Mouse (Mus musculus) 3134 (cell line): Measurements from ENCODE around the gene Zfp790.

ENCODE experiments used
- DNase-seq: peaks from one replicate; pipeline ENCODE4 v3.0.0-alpha.2; 2011; ENCODE audit warnings: low spot score; ENCODE audit not compliant: insufficient read length; ENCODE audit errors: extremely low read depth

Zfp790 gene

DNA sequence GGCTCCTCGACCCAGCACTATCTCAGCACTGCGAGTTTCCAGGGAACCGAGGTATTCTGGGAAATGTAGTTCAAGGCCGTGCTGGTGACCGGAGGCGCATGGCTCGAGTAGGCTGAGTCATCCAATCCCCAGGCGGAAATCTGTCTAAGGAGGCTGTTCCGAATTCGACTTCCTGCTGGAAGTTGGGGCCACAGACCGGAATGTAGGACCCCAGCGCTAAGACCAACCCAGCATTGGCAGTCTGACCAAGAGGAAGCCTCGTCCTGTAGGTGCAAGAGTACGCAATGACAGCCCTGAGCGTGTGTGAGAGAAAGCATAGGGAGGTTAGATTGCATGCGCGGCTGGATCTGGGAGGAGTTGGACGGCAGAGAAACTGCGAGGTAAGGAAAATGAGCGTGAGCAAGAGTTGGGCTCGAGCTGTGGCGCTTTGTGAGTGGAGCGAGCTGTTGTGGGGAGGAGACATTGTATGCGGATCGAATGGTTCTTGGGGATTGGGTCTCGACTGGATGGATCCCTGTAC lies at the start of gene Zfp790:
Zfp790 (plus strand) TSS at position 205 of the 520 bp plus-strand sequence.
- peak; percentile 86 for DNase-seq

DNA sequence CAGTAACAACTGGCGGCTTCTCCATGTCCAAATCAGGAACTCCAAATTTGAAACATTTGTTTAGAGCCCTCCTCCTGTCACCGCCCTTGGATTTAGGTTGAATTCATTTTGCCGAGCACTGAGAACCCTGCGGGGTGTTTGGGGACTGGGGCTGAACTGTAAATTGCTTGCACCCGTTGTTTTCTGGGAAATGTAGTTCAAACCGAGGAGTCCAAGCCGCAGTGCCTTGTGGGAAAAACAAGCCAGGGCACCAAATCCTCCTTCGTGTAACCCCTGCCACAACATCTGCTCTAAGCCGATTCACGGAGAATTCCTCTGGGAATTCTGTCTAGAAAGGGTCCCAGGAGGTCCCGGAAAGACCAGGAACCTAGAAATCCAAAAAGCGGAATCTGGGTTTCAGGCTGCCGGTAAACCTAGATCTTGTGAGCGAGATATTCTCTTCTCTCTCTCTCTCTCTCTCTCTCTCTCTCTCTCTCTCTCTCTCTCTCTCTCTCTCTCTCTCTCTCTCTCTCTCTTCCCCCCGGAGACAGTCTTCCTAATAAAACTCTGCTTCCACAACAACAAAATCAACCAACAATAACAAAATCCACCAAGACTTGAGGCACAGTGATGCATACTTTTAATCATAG lies 48.7 kb upstream of the Zfp790 start:
- DNase-seq: peak; percentile 69

GRCm38 (mm10) chr7:29768090-29768900 lies 47.6 kb upstream of the Zfp790 start, which contains the start of gene Zfp84:
Gene Zfp84, plus strand, starts transcription at chr7:29768552.
- peak; percentile 81 for DNase-seq

DNA sequence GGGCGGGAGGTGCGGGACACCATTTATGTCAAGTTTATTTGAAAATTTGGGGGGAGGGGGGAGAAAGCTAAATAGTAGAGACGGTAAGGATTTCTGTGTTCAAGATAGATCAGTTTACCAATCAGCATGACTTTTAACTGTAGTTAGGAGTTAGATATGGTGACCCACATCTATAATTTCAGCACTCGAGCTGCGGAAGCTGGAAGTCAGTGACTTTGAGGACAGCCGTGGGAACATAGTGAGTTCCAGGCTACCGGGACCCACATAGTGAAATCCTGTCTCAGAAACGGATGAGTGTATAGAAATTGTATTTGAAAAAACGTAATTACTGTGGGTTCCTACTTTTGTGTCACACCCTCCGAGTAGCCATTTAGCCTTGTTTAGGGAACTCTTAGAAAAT lies 46.9 kb upstream of the Zfp790 start:
- no peak for DNase-seq

DNA sequence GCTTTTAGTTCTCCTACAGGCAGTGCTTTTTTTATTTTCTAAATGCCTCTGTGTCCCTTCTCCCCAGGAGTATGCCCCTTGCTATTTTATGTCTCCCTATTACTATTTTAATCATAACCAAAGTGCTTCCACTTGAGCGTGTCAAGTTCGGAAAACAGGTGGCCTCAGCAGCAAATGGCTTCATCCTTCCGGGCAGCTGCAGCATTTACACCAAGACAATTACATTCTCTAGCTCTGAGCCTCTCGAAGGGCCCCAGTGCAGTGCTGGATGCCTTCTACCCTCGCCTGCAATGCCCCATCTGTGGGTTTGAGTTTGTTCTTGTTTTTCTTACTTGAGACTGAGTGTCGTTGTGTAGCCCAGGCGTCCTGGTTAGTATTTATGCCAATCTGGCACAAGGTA lies 42.4 kb upstream of the Zfp790 start:
- DNase-seq: no peak

DNA sequence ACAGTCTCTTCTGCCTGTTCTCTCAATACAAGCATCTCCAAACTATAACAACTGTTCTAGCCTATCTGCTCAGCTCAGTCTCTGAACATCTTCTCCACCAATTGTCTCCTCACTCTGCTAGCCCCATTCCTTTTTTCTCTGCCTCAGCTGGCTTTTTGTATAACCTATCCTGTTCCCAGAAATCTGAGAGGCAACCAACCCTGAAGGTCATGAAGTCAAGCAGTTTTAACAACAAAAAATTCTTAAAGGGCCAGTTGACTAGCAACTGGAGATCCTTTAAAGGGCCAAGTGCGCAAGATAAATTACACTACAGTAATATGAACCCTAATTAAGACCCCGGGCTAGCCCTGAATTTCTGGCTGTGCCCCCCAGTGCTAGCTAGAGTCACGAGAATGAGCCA lies 41.5 kb upstream of the Zfp790 start:
- no peak for DNase-seq

- no peak for DNase-seq
Observed at GRCm38 (mm10) chr7:29776568-29776967, 39.3 kb upstream of the Zfp790 start.

DNA sequence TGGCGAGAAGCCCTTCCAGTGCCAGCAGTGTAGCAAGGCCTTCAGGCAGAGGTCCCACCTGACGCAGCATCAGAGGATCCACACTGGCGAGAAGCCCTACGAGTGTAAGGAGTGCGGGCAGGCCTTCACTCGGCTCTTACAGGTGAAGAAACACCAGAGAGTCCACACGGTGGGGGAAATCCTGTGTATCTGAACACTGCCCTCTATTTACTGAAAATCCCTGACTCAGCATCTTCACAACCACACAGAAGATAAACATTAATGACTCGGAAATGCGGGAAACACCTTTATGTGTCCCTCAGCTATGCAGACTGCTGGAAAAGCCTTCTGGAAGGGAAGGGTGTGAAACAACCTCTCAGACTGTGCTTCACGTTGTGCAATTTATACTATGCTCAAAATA lies 38.5 kb upstream of the Zfp790 start:
- DNase-seq: no peak

DNA sequence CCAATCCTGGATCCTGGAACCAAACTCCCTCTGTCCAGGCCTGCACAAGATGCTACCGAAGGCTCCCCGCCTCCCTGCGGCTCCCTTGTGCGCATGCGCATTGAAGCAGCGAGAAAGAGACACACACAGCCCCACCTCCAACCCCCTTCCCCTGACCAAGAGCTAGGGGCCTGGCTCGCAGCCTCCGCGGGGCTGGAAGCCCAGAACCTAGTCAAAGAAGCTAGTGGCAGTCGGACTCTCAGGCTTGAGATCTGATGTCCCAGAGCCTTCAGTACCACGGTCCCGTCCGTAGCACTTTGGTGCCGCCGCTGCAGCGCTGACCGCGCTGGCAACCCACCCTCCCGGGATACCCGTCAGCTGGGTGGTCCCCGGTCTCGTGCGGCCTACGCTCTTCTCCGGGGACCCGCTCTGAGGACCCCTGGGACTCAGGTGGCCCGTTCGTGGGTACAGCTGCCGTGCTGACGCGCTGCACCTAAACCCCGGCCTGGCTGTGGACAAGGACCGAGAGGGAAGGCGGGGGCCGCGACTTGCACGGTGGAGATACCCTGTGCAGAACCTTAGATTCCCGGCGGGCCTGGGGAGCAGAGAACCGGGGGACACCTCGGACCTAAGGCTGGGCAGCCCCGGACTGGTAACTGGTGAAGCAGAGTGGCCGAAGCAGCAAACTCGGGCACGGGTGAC lies 31.9 kb upstream of the Zfp790 start, which contains the start of gene Zfp30:
Zfp30 (plus strand) TSS at position 128 of the 681 bp plus-strand sequence.
- DNase-seq: peak; percentile 86

- DNase-seq: no peak
Observed at GRCm38 (mm10) chr7:29785023-29785422, 30.9 kb upstream of the Zfp790 start.

DNA sequence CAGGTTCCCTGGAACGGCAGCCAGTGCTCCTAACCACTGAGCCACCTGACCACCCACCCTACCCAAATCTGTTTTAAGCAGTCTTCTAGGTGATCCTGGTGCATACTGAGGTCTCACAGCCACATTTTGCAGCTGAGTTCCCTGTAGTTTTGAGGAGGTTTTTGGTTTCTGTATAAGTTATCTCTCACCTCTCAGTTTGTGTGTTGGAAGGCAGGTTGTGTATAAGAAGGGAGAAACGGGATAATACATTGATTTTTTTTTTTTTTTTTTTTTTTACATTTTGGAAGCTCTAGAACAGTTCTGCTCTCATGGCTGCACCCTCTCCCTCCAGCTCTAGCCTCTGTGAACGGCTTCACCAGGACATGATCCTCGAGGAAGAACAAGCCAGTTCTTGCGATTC lies 30.0 kb upstream of the Zfp790 start:
- no peak for DNase-seq

DNA sequence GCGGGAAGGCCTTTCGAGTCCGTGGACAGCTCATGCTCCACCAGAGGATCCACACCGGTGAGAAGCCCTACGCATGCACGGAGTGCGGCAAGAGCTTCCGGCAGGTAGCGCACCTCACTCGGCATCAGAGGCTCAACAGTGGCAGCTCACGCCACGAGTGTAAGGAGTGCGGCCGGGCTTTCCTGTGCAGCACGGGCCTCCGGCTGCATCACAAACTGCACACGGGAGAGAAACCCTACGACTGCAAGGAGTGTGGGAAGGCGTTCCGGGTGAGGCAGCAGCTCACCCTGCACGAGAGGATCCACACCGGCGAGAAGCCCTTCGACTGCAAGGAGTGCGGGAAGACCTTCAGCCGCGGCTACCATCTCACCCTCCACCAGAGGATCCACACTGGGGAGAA lies 23.0 kb upstream of the Zfp790 start:
- no peak for DNase-seq

DNA sequence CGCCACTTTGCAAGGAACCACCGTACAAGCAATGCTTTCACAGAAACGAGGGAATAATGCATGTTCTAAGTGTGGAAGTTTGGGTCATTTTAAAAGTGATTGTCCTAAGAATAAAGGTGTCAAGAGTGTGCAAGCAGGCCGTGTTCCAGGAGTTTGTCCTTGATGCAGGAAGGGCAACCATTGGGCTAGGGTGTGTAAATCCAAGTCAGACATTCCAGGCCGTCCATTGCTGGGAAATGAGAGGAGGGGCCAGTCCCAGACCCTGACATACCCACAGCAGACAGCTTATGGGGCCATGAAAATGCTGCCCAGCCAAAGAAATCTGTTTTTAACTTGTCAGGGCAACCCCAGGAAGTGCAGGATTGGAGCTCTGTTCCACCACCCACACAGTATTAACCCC lies 8.9 kb upstream of the Zfp790 start:
- no peak for DNase-seq

DNA sequence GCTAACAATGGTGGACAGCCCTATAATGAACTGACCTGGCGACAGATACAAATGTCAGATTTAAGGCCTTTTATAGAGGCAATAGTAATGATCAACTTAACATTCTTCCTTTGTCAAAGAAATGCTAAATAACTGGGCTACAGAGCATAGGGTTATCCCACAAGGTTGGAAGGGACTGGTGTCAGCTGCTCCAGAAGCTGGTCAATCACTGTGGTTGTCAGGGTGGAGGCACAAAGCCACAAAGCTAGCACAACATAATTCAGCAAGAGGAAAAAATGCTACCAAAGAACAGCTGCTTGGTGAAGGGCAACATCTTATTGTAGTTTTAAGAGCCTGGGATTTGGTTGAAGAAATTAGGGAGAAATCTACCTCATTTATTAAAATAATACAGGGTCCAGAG lies 3.7 kb upstream of the Zfp790 start:
- DNase-seq: no peak

DNA sequence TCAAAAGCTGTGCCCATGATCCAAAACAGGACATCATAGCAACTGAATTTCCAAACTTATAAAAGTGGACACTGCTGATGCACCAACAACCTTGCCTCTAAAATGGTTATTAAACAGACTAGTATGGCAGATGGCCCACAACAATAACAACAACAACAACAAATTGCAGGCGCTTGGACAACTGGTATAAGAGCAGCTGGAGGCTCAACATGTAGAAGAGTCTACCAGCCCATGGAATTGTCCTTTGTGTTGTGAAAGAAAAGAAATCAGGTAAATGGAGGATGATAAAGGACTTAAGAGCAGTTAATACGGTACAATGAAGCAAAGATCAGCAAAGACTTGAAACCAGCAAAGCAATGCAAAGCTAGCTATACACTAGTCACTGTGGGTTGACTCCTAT lies 1.5 kb upstream of the Zfp790 start:
- DNase-seq: no peak

- DNase-seq: no peak
Observed at GRCm38 (mm10) chr7:29815061-29815784, 691 bp upstream of the Zfp790 start.

- peak; percentile 24 for DNase-seq
Observed at GRCm38 (mm10) chr7:29818619-29819254, 2.8 kb downstream of the Zfp790 start.

GRCm38 (mm10) chr7:29828001-29828400 lies 12.1 kb downstream of the Zfp790 start:
- DNase-seq: no peak

DNA sequence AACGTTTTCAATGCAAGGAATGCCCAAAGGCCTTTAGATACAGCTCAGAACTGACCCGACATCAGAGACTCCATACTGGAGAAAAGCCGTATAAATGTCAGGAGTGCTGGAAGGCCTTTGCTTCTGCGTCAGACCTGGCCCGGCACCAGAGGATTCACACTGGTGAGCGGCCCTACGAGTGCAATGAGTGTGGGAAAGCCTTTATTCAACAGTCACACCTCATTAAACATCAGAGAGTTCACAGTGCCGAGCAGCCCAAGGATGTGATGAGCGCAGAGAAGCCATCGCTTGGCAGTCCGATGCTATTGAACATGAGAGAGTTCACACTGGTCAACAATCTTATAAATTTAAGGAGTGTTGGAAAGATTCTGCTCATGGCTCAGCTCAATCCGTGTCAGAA lies 13.9 kb downstream of the Zfp790 start:
- no peak for DNase-seq

GRCm38 (mm10) chr7:29836816-29837215 lies 20.9 kb downstream of the Zfp790 start:
- peak; percentile 27 for DNase-seq
